Mouse (Mus musculus): ENCODE measurements around the gene Ensa. TPM values are rescaled to one million over a fixed set of nuclear protein-coding genes. Genes with fewer than 3 reads are reported as not detected.
A peak's percentile ranks its signal among the peaks of the same experiment; 100 is the strongest.

Gene Ensa
- polyA plus RNA-seq, 1 experiment from 2014 or later = 106 TPM

GRCm38 (mm10) chr3:95658236-95658867 lies 33.6 kb downstream of the Ensa start, which contains the start of gene Mcl1:
Gene Mcl1 (plus strand): TSS chr3:95658788.
- no peaks in the 10 kb centered on the region for H3K27me3 ChIP-seq
- H3K9me3 ChIP-seq = no peaks in the 10 kb centered on the region
- WGBS = 0% methylated on average over 43 of the region's 43 CpGs
- peaks cover 26% of the 10 kb centered on the region for H3K36me3 ChIP-seq
- peak; percentile 96 for ATAC-seq (ENCODE audit: low FRiP score, low read depth)
- peak within 1 kb of the TSS; percentile 91 for H3K4me2 ChIP-seq (replicated peaks)
- peak within 1 kb of the TSS; percentile 98 for H3K27ac ChIP-seq (replicated peaks)
- peaks cover 36% of the 10 kb centered on the region for H3K4me1 ChIP-seq
- peak within 1 kb of the TSS; percentile 99 for H3K9ac ChIP-seq (replicated peaks)
- H3K4me3 ChIP-seq = peak within 1 kb of the TSS; percentile 99

GRCm38 (mm10) chr3:95658868-95659712 lies 34.3 kb downstream of the Ensa start:
- Histone ChIP-seq H3K9ac (replicated peaks) (peak overlapping the region; percentile 99), H3K4me2 (replicated peaks) (peak overlapping the region; percentile 91), H3K27me3 (no peaks in the 10 kb centered on the region), H3K4me3 (peak overlapping the region; percentile 99), H3K4me1 (peaks cover 38% of the 10 kb centered on the region), H3K36me3 (peaks cover 33% of the 10 kb centered on the region), H3K27ac (replicated peaks) (peak overlapping the region; percentile 98), H3K9me3 (no peaks in the 10 kb centered on the region)
- under 1% methylated on average over 89 of the region's 113 CpGs for WGBS
- ATAC-seq (ENCODE audit: low FRiP score, low read depth) = peak; percentile 75

DNA sequence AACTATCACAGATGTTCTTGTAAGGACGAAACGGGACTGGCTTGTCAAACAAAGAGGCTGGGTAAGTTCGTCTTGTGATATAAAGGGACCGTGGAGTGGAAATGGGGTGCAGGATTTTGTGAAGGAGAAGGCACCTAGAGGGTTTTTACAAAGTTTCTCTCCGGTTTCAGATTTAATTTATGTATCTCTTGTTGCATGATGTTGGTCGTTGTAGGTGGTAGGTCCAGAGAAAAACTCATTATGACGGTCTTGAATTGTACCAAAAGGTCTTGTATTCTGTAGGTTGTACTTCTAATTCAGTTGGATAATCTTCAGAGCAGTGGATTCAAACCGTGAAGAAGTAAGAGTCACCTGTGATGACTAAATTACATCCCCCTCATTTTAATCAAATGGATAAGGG lies 35.2 kb downstream of the Ensa start:
- no peaks in the 10 kb centered on the region for H3K27me3 ChIP-seq
- peaks cover 38% of the 10 kb centered on the region for H3K4me1 ChIP-seq
- no peak for ATAC-seq (ENCODE audit: low FRiP score, low read depth)
- no peaks in the 10 kb centered on the region for H3K9me3 ChIP-seq
- peak overlapping the region; percentile 99 for H3K4me3 ChIP-seq
- H3K4me2 ChIP-seq (replicated peaks) = peak overlapping the region; percentile 91
- WGBS = 2% methylated on average over 8 of the region's 8 CpGs
- H3K27ac ChIP-seq (replicated peaks) = peak overlapping the region; percentile 98
- H3K36me3 ChIP-seq = peaks cover 41% of the 10 kb centered on the region
- H3K9ac ChIP-seq (replicated peaks) = peak overlapping the region; percentile 99

DNA sequence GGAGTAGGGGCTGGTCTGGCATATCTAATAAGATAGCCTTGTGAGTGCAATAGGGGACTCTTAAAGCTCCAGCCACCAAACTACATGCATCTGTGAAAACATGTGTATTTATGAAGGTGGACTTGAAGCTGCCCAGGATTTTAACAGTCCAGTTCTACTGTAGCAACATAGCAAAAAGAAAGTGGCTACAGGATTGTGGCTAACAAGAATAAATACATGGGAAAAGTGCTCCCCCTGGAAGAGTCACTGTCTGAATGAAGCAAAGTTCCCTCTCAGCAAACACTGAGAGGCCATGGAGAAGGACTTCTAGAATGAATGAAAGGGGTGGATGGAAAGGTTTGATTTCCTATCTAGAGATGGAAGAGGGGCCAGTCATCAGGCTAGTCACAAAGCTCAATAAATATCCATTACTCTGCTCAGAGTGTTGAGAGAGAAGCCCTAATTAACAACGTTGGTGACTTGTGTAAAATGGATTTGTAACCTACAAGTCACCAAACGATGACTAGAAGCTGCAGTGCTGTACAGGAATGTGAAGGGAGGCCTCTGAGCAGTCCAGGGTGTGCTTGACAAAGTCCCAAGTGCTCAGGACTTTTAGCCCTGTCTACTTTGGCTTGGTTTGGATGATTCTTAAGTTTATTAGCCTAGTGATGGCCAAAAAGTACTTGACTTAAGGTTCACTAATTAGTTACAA lies 36.1 kb downstream of the Ensa start:
- Histone ChIP-seq H3K4me3 (peak overlapping the region; percentile 99), H3K27me3 (no peaks in the 10 kb centered on the region), H3K36me3 (peaks cover 48% of the 10 kb centered on the region), H3K9me3 (no peaks in the 10 kb centered on the region), H3K4me1 (peaks cover 41% of the 10 kb centered on the region), H3K9ac (replicated peaks) (peak overlapping the region; percentile 99), H3K27ac (replicated peaks) (no peak overlapping the region), H3K4me2 (replicated peaks) (peak overlapping the region; percentile 91)
- ATAC-seq (ENCODE audit: low FRiP score, low read depth) = no peak
- 73% methylated on average over 2 of the region's 2 CpGs for WGBS

GRCm38 (mm10) chr3:95661945-95662715 lies 37.3 kb downstream of the Ensa start:
- Histone ChIP-seq H3K4me1 (peaks cover 44% of the 10 kb centered on the region), H3K27ac (replicated peaks) (no peak overlapping the region), H3K4me3 (no peak overlapping the region), H3K27me3 (no peaks in the 10 kb centered on the region), H3K36me3 (peaks cover 55% of the 10 kb centered on the region), H3K9ac (replicated peaks) (no peak overlapping the region), H3K4me2 (replicated peaks) (peak overlapping the region; percentile 33), H3K9me3 (no peaks in the 10 kb centered on the region)
- 66% methylated on average over 7 of the region's 7 CpGs for WGBS
- no peak for ATAC-seq (ENCODE audit: low FRiP score, low read depth)

DNA sequence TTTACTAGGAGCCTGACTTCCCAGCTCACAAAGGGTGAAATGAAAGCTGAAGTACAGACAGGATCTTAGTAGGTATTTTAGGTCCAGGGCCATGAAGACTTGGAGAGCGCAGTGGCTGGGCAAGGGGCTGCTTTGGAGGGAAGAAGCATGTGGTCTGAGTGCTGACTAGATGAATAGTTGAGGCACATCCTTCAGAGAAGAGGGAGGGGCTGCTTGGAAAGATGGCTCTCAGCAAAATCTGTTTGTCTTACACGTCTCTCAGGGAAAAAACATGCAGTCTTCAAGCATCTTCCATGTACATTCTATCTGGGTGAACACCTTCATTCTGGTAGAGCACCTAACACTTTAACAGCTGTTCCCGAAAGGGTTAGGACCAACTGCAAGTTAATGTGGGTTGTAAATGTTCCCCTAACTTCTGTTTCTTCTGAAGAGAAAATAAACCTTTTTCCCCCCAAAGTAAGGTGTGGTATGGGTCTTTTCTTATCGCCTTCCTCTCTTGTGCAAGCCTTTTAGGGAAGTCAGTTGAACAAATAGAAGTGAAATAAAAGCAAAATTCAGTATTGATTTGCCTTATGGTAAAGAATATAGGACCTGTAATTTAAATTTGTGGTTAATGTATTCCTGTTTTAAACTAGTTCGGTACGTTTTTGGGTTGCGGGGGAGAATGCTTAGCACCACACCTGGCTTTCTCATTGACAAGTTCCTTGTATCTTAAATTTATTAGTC lies 38.1 kb downstream of the Ensa start:
- H3K27me3 ChIP-seq = no peaks in the 10 kb centered on the region
- peaks cover 52% of the 10 kb centered on the region for H3K4me1 ChIP-seq
- H3K27ac ChIP-seq (replicated peaks) = no peak overlapping the region
- H3K9me3 ChIP-seq = no peaks in the 10 kb centered on the region
- ATAC-seq (ENCODE audit: low FRiP score, low read depth) = no peak
- H3K9ac ChIP-seq (replicated peaks) = no peak overlapping the region
- no peak overlapping the region for H3K4me3 ChIP-seq
- peaks cover 55% of the 10 kb centered on the region for H3K36me3 ChIP-seq
- peak overlapping the region; percentile 33 for H3K4me2 ChIP-seq (replicated peaks)
- 88% methylated on average over 7 of the region's 7 CpGs for WGBS

GRCm38 (mm10) chr3:95663486-95663885 lies 38.7 kb downstream of the Ensa start:
- Histone ChIP-seq H3K4me2 (replicated peaks) (no peak overlapping the region), H3K9ac (replicated peaks) (no peak overlapping the region), H3K36me3 (peaks cover 56% of the 10 kb centered on the region), H3K27ac (replicated peaks) (no peak overlapping the region), H3K4me1 (peaks cover 56% of the 10 kb centered on the region), H3K27me3 (no peaks in the 10 kb centered on the region), H3K9me3 (no peaks in the 10 kb centered on the region), H3K4me3 (no peak overlapping the region)
- 90% methylated on average over 2 of the region's 2 CpGs for WGBS
- no peak for ATAC-seq (ENCODE audit: low FRiP score, low read depth)

DNA sequence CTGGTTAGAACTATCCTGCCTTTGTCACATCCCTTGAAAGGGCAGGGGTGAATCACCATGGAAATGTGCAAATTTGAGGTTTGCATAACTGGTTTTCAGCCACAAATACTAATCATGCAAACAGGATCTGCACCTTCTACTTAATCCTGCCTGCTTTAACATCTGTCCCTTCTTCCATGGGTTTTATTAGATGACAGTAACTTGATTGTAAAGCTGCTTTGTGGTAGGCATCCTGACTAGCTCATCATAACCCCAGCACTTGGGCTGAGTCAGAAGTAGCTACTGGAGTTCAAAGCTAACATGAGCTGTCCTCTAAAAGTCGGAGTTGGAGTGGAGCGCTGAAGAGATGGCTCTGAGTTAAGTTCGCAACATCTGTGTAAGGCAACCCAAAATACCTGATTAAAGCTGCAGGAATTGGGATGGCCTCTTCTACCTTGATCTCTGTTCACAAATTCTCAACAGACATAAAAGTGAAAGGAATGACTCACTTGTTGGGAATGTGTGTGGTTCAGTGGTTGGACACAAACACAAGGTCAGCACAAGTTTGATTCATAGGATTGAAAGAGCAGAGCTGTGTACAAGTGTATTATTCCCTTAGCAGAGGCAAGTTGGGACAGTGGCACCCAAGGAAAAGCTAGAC lies 39.3 kb downstream of the Ensa start:
- peaks cover 58% of the 10 kb centered on the region for H3K4me1 ChIP-seq
- no peak overlapping the region for H3K27ac ChIP-seq (replicated peaks)
- H3K4me2 ChIP-seq (replicated peaks) = no peak overlapping the region
- no peak overlapping the region for H3K4me3 ChIP-seq
- no peak for ATAC-seq (ENCODE audit: low FRiP score, low read depth)
- no peaks in the 10 kb centered on the region for H3K27me3 ChIP-seq
- peaks cover 62% of the 10 kb centered on the region for H3K36me3 ChIP-seq
- no peak overlapping the region for H3K9ac ChIP-seq (replicated peaks)
- WGBS = 92% methylated on average over 3 of the region's 3 CpGs
- H3K9me3 ChIP-seq = no peaks in the 10 kb centered on the region

DNA sequence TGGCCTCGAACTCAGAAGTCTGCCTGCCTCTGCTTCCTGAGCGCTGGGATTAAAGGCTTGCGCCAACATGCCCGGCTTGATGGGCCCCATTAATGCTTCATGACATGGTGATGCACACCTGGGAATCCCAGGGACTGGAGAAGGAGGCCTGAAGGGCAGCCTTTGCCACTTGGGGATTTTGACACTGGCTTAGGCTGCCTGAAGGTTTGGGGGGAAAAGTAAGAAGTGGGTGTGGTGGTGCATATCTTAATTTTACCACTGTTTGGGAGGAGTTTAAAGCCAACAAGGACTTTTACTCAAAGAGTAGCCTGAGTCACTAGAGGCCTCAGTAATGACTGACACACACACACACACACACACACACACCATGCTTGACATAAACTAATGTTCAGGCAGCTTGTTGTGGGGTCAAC lies 40.2 kb downstream of the Ensa start:
- Histone ChIP-seq H3K4me2 (replicated peaks) (no peak overlapping the region), H3K9ac (replicated peaks) (no peak overlapping the region), H3K36me3 (peaks cover 68% of the 10 kb centered on the region), H3K27me3 (no peaks in the 10 kb centered on the region), H3K4me1 (peaks cover 58% of the 10 kb centered on the region), H3K27ac (replicated peaks) (no peak overlapping the region), H3K9me3 (no peaks in the 10 kb centered on the region), H3K4me3 (no peak overlapping the region)
- ATAC-seq (ENCODE audit: low FRiP score, low read depth) = no peak
- WGBS = 89% methylated on average over 4 of the region's 4 CpGs

DNA sequence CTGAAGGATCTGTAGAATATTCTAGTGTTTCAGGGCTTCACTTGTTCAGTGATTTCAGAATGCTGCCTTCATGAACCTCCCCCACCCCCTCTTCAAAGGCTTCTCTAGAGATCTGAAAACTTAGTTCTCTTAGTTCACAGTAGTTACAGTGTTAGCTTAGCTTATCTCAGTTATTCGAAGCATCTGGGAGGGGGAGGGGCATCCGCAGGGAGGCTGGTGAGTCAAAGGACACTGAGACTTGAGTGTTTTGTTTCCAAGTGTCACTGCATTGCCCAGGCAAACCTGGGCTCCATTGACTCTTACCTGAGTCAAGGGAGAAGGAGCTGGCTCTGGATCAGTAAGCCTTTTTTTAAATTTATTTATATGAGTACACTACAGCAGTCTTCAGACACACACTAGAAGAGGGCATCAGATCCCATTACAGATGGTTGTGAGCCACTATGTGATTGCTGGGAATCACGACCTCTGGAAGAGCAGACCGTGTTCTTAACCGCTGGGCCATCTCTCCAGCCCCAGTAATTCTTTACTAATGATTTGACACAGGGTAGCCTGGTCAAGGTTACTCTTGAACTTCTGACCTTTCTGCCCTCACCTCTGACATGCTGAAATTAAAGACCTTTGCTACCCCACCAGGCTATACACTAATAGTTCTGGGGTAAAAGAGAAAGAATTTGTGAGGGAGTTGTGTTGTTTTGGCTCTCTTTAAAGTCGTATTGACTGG lies 41.5 kb downstream of the Ensa start:
- H3K9me3 ChIP-seq = no peaks in the 10 kb centered on the region
- 70% methylated on average over 6 of the region's 6 CpGs for WGBS

More for the DNA sequence above, 41.5 kb downstream of the Ensa start:
- ATAC-seq (ENCODE audit: low FRiP score, low read depth) = no peak
- Histone ChIP-seq H3K9ac (replicated peaks) (no peak overlapping the region), H3K4me2 (replicated peaks) (no peak overlapping the region), H3K27ac (replicated peaks) (no peak overlapping the region), H3K36me3 (peaks cover 59% of the 10 kb centered on the region), H3K4me1 (peaks cover 45% of the 10 kb centered on the region), H3K4me3 (no peak overlapping the region), H3K27me3 (no peaks in the 10 kb centered on the region)
